Mouse (Mus musculus): ENCODE measurements around the gene Epb41l3.

DNA sequence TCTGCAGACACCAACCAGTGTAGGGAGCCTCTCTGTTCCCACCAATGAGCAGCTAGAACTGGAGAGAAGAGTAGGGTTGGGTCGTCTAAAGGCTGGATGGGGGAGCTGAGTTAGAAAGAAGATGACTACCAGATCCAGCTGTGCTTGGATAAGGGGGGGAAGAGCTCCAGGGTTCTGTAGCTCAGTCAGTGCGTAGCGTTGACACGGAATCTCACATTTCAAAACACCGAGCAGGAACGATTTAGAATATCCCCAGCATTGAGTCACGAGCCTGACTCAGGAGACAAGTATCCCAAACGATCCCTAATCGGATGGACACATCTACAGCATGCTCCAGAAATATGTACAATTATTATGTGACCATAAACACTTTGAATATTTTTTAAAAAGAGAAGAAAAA lies 180.4 kb downstream of the Epb41l3 start:
- TF ChIP-seq POLR2A (IDR thresholded peaks at IDR 0.05; ENCODE audit: low read depth, low read length) (no peak), CTCF (IDR thresholded peaks at IDR 0.05; ENCODE audit: extremely low read depth, insufficient read length, insufficient replicate concordance, low read depth, low read length) (no peak)
